Mouse (Mus musculus) lung, adult 2 months (tissue): ENCODE results near the gene Klhl40. TPM values are rescaled to one million over a fixed set of nuclear protein-coding genes. Genes with fewer than 3 reads are reported as not detected.
A peak's percentile ranks its signal among the peaks of the same experiment; 100 is the strongest.

Source experiments
- DNase-seq: peaks from one replicate; pipeline ENCODE4 v3.0.0; 2022
- H3K4me1 ChIP-seq: fragments of 200-500 bp; 2 replicates; pipeline ENCODE4 v1.6.1; 2011; ENCODE audit warnings: low read length; ENCODE audit not compliant: control insufficient read depth, insufficient read depth
- H3K4me3 ChIP-seq: fragments of 200-500 bp; replicated peaks from 2 replicates; pipeline ENCODE3; 2011; ENCODE audit warnings: low read depth, mild to moderate bottlenecking, control low read depth, low read length; ENCODE audit errors: extremely low read depth
- CTCF ChIP-seq: fragments of 200-500 bp; IDR thresholded peaks from 2 replicates; pipeline ENCODE4 v1.5.1; 2011; ENCODE audit warnings: mild to moderate bottlenecking, low read length, control low read depth; ENCODE audit not compliant: insufficient read depth
- POLR2A ChIP-seq: fragments of 200-500 bp; IDR thresholded peaks from 2 replicates; pipeline ENCODE4 v1.6.1; 2011; ENCODE audit warnings: low read depth, mild to moderate bottlenecking, control low read depth, low read length, borderline replicate concordance; ENCODE audit errors: extremely low read depth
- WGBS: fragments of 180-500 bp; shearing (Covaris S2); methylation state at CpG from one replicate; pipeline ENCODE4 v1.1.7; 2018; 5-methylcytosine and 5-hydroxymethylcytosine counted together
- polyA plus RNA-seq: library from polyadenylated mRNA; depleted of rRNA; stranded (reverse); fragments of >200 nt; gene quantifications from 2 replicates; pipeline ENCODE4 v1.2.3, GENCODE M21; 2012; rRNA removed

Gene Klhl40
- polyA plus RNA-seq, 1 experiment = 4.4 TPM

DNA sequence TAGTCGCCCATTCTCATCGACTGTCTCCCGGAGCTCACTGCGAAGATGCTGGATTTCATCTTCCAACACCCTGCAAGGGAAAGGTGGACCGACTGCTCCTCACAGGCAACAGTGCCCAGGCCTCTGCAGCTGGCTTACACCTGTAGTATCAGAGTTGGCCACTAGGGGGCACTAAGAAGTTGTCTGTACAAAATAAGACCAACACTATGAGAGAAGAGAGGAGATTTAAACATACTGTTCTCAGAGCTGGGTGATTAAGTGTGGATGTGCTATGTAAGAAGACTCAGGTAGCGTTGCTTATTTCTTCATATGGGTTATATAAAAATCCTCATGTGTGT is 53.5 kb downstream of the Klhl40 start:
- Histone ChIP-seq H3K4me3 (no peak overlapping the region), H3K4me1 (no peaks in the 10 kb centered on the region)
- DNase-seq = peak; percentile 74
- WGBS = 27% methylated on average over 6 of the region's 6 CpGs
- TF ChIP-seq CTCF (peak; percentile 78), POLR2A (no peak)

Other genes with a start within 250 kb of the Klhl40 start
- 0.66 and 0.72 TPM in 2 replicates for gene Lyzl4, start 135.5 kb upstream of the Klhl40 start, polyA plus RNA-seq
- gene Vipr1, start 134.9 kb upstream of the Klhl40 start, polyA plus RNA-seq = 2.2 and 2.6 TPM in 2 replicates
- gene Sec22c, start 72.1 kb upstream of the Klhl40 start, polyA plus RNA-seq = 8.9 and 9.9 TPM in 2 replicates
- gene Ss18l2, start 67.3 kb upstream of the Klhl40 start, polyA plus RNA-seq = 18.4 and 22.2 TPM in 2 replicates
- 36.6 and 48.6 TPM in 2 replicates for gene Nktr, start 58.4 kb upstream of the Klhl40 start, polyA plus RNA-seq
- 26.8 and 46.2 TPM in 2 replicates for gene Zfp651, start 18.3 kb upstream of the Klhl40 start, polyA plus RNA-seq
- 7.4 and 11.0 TPM in 2 replicates for gene Hhatl, start 14.9 kb downstream of the Klhl40 start, polyA plus RNA-seq
- gene Ccdc13, start 61.9 kb downstream of the Klhl40 start, polyA plus RNA-seq = 4.2 and 5.1 TPM in 2 replicates
- 11.6 and 24.4 TPM in 2 replicates for gene Higd1a, start 80.8 kb downstream of the Klhl40 start, polyA plus RNA-seq
- 43.2 and 46.8 TPM in 2 replicates for gene Ackr2, start 120.7 kb downstream of the Klhl40 start, polyA plus RNA-seq
- gene Cyp8b1, start 138.7 kb downstream of the Klhl40 start, polyA plus RNA-seq = 0.90 and 1.1 TPM in 2 replicates
- 5.8 and 8.4 TPM in 2 replicates for gene Fam198a, start 173.4 kb downstream of the Klhl40 start, polyA plus RNA-seq
- 14.5 and 14.8 TPM in 2 replicates for gene Pomgnt2, start 219.5 kb downstream of the Klhl40 start, polyA plus RNA-seq